Mouse (Mus musculus) kidney, postnatal 14 days (tissue): ENCODE measurements at regions not wholly inside any gene's neighbourhood (a gene's known extent, or its start where the extent isn't known, plus 50 kb on each side); places are given as distances from the start of the nearest gene placed in this dataset.

Source experiments
- DNase-seq: peaks from one replicate; pipeline ENCODE4 v3.0.0; 2022; ENCODE audit warnings: mixed read lengths

GRCm38 (mm10) chr11:39794183-39794652 lies 900.8 kb downstream of the Mat2b start:
- DNase-seq: peak; percentile 0

DNA sequence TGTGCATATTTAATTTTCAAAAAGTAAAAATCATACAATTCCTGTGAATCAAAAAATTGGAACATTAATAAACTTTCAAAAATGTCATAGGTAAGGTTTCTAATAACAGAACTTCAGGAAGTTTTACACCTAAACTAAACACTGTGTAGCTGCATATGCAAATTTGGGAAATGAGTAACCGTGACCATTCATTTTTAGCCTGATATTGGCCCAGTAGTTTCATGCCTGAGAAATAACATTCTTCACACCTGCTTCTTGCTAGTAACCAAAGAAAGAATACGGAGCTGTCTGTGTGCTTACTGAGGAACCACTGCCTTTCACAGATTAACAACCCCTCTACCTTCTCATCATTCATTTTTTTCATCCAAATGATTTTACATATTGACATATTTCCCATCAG lies 902.9 kb downstream of the Mat2b start:
- no peak for DNase-seq
